Mouse (Mus musculus): ENCODE results near the gene Ces1a.
A peak's percentile ranks its signal among the peaks of the same experiment; 100 is the strongest.

Ces1a gene

GRCm38 (mm10) chr8:93048092-93048491, at the start of gene Ces1a:
TSS of gene Ces1a (minus strand) at chr8:93048192.
- DNase-seq = no peak

- DNase-seq = peak; percentile 2
These were observed 47.4 kb upstream of the Ces1a start for GRCm38 (mm10) chr8:93095376-93095775.

- no peak for DNase-seq
These were observed 43.3 kb upstream of the Ces1a start for GRCm38 (mm10) chr8:93091324-93091723.

- DNase-seq = no peak
These were observed 40.7 kb upstream of the Ces1a start for GRCm38 (mm10) chr8:93088686-93089122.

- DNase-seq = no peak
These were observed 40.2 kb upstream of the Ces1a start for GRCm38 (mm10) chr8:93088193-93088592.

GRCm38 (mm10) chr8:93079887-93080286, 31.9 kb upstream of the Ces1a start, which contains the start of gene Ces1b:
TSS of gene Ces1b (minus strand) at chr8:93080017.
- no peak for DNase-seq

- DNase-seq = no peak
These were observed 27.3 kb upstream of the Ces1a start for GRCm38 (mm10) chr8:93075251-93075650.

- DNase-seq = no peak
These were observed 15.6 kb upstream of the Ces1a start for GRCm38 (mm10) chr8:93063416-93064117.

- DNase-seq = peak; percentile 5
These were observed 11.2 kb upstream of the Ces1a start for GRCm38 (mm10) chr8:93059185-93059584.

GRCm38 (mm10) chr8:93055238-93055637, 7.2 kb upstream of the Ces1a start:
- no peak for DNase-seq

GRCm38 (mm10) chr8:93048510-93049416, 771 bp upstream of the Ces1a start:
- no peak for DNase-seq

GRCm38 (mm10) chr8:93043083-93043482, 4.9 kb downstream of the Ces1a start:
- DNase-seq = no peak

GRCm38 (mm10) chr8:93040776-93041567, 7.0 kb downstream of the Ces1a start:
- DNase-seq = no peak

GRCm38 (mm10) chr8:93040256-93040655, 7.7 kb downstream of the Ces1a start:
- no peak for DNase-seq

GRCm38 (mm10) chr8:93038831-93039230, 9.2 kb downstream of the Ces1a start:
- DNase-seq = no peak

GRCm38 (mm10) chr8:93030664-93031063, 17.3 kb downstream of the Ces1a start:
- DNase-seq = no peak

GRCm38 (mm10) chr8:93021738-93022137, 26.3 kb downstream of the Ces1a start:
- DNase-seq = no peak

GRCm38 (mm10) chr8:93014300-93014699, 33.7 kb downstream of the Ces1a start:
- DNase-seq = no peak

GRCm38 (mm10) chr8:93012226-93012625, 35.8 kb downstream of the Ces1a start:
- DNase-seq = no peak

GRCm38 (mm10) chr8:93011439-93011838, 36.6 kb downstream of the Ces1a start:
- peak; percentile 61 for DNase-seq

- DNase-seq = no peak
These were observed 37.7 kb downstream of the Ces1a start for GRCm38 (mm10) chr8:93010286-93010685.

- DNase-seq = no peak
These were observed 49.4 kb downstream of the Ces1a start for GRCm38 (mm10) chr8:92998600-92998999.

GRCm38 (mm10) chr8:92996840-92997239, 51.2 kb downstream of the Ces1a start:
- DNase-seq = no peak
